Mouse (Mus musculus) small intestine, adult 10 weeks (tissue): ENCODE measurements around the gene Ccdc84. TPM values are rescaled to one million over a fixed set of nuclear protein-coding genes. Genes with fewer than 3 reads are reported as not detected.

Experiments used
- polyA plus RNA-seq: library from polyadenylated mRNA; stranded (reverse); fragments of 350-450 nt; fragmentation: Illumina TruSeq; extraction: RNeasy Lipid Tissue Mini Kit (QIAGEN cat#74804); gene quantifications from one replicate; pipeline ENCODE4 v1.2.3, GENCODE M21; 2014; ENCODE audit warnings: low replicate concordance

Ccdc84 gene
- polyA plus RNA-seq: 16.5 TPM

GRCm38 (mm10) chr9:44418519-44419385 is at the start of gene Ccdc84:
TSS of gene Ccdc84 (minus strand) at chr9:44418569.

GRCm38 (mm10) chr9:44454891-44455220 is 36.5 kb upstream of the Ccdc84 start, which contains the start of gene Upk2:
TSS of gene Upk2 (minus strand) at chr9:44454976.

GRCm38 (mm10) chr9:44440961-44441360 is 22.6 kb upstream of the Ccdc84 start, which contains the start of gene Foxr1:
TSS of gene Foxr1 (minus strand) at chr9:44441136.

GRCm38 (mm10) chr9:44406906-44407751 is 11.2 kb downstream of the Ccdc84 start, which contains the start of the genes Rps25 and Trappc4:
TSS of gene Rps25 (plus strand) at chr9:44407139.
TSS of gene Trappc4 (minus strand) at chr9:44407600.

GRCm38 (mm10) chr9:44396684-44397411 is 21.5 kb downstream of the Ccdc84 start, which contains the start of gene Slc37a4:
TSS of gene Slc37a4 (plus strand) at chr9:44396852.

GRCm38 (mm10) chr9:44379054-44379834 is 39.1 kb downstream of the Ccdc84 start, which contains the start of gene Hyou1:
TSS of gene Hyou1 (plus strand) at chr9:44379490.

GRCm38 (mm10) chr9:44361190-44361917 is 57.0 kb downstream of the Ccdc84 start, which contains the start of gene Vps11:
TSS of gene Vps11 (minus strand) at chr9:44361670.

Other genes starting within 250 kb of the Ccdc84 start
- 39.1 TPM for gene Cbl, start 184.5 kb downstream of the Ccdc84 start, polyA plus RNA-seq
- gene Ccdc153, start 177.9 kb downstream of the Ccdc84 start, polyA plus RNA-seq: not detected
- gene Pdzd3, start 167.1 kb downstream of the Ccdc84 start, polyA plus RNA-seq: 2.2 TPM
- gene Nlrx1, start 150.0 kb downstream of the Ccdc84 start, polyA plus RNA-seq: not detected
- not detected for gene Abcg4, start 130.0 kb downstream of the Ccdc84 start, polyA plus RNA-seq
- 18.5 TPM for gene Hinfp, start 112.9 kb downstream of the Ccdc84 start, polyA plus RNA-seq
- gene C2cd2l, start 98.3 kb downstream of the Ccdc84 start, polyA plus RNA-seq: 6.6 TPM
- 7.8 TPM for gene Dpagt1, start 92.5 kb downstream of the Ccdc84 start, polyA plus RNA-seq
- gene H2afx, start 83.9 kb downstream of the Ccdc84 start, polyA plus RNA-seq: 4.3 TPM
- 18.0 TPM for gene Hmbs, start 74.3 kb downstream of the Ccdc84 start, polyA plus RNA-seq
- gene Vps11, start 56.9 kb downstream of the Ccdc84 start, polyA plus RNA-seq: 4.8 TPM
- gene Hyou1, start 39.1 kb downstream of the Ccdc84 start, polyA plus RNA-seq: 7.2 TPM
- gene Slc37a4, start 21.7 kb downstream of the Ccdc84 start, polyA plus RNA-seq: 21.7 TPM
- 316 TPM for gene Rps25, start 11.4 kb downstream of the Ccdc84 start, polyA plus RNA-seq
- 40.2 TPM for gene Trappc4, start 11.0 kb downstream of the Ccdc84 start, polyA plus RNA-seq
- not detected for gene Foxr1, start 22.6 kb upstream of the Ccdc84 start, polyA plus RNA-seq
- not detected for gene Upk2, start 36.4 kb upstream of the Ccdc84 start, polyA plus RNA-seq
- 0.89 TPM for gene Bcl9l, start 64.3 kb upstream of the Ccdc84 start, polyA plus RNA-seq
- gene Cxcr5, start 143.3 kb upstream of the Ccdc84 start, polyA plus RNA-seq: 0.37 TPM
- gene Ddx6, start 186.3 kb upstream of the Ccdc84 start, polyA plus RNA-seq: 130 TPM